Mouse (Mus musculus) forebrain, embryonic 16.5 days (tissue): ENCODE results near the gene Csrp1. TPM values are rescaled to one million over a fixed set of nuclear protein-coding genes. Genes with fewer than 3 reads are reported as not detected.

Source experiments
- ATAC-seq: fragments of 200-750 bp; cut with Nextera tagmentation; 2 replicates; pipeline ENCODE4 v1.8.0; 2017; ENCODE audit warnings: mild to moderate bottlenecking, moderate library complexity
- H3K27ac ChIP-seq: fragments of 300-500 bp; sonication (generic); 2 replicates; pipeline ENCODE4 v1.5.1; 2014; ENCODE audit warnings: low read length, control low read depth
- H3K27me3 ChIP-seq: fragments of 300-500 bp; sonication (generic); replicated peaks from 2 replicates; pipeline ENCODE4 v1.6.1; 2014; ENCODE audit warnings: low read length; ENCODE audit not compliant: control insufficient read depth, insufficient read depth
- H3K36me3 ChIP-seq: fragments of 300-500 bp; sonication (generic); 2 replicates; pipeline ENCODE4 v1.6.1; 2014; ENCODE audit not compliant: control insufficient read depth, insufficient read depth
- H3K4me1 ChIP-seq: fragments of 300-500 bp; sonication (generic); replicated peaks from 2 replicates; pipeline ENCODE4 v1.6.1; 2014; ENCODE audit warnings: low read length; ENCODE audit not compliant: control insufficient read depth, insufficient read depth
- H3K4me2 ChIP-seq: fragments of 300-500 bp; sonication (generic); 2 replicates; pipeline ENCODE4 v1.6.1; 2014; ENCODE audit warnings: mild to moderate bottlenecking, low read length, control low read depth
- H3K4me3 ChIP-seq: fragments of 300-500 bp; sonication (generic); replicated peaks from 2 replicates; pipeline ENCODE4 v1.5.1; 2014; ENCODE audit warnings: mild to moderate bottlenecking, low read length, control low read depth
- H3K9ac ChIP-seq: fragments of 300-500 bp; sonication (generic); replicated peaks from 2 replicates; pipeline ENCODE4 v1.6.1; 2014; ENCODE audit warnings: low read depth, low read length, control low read depth
- H3K9me3 ChIP-seq: fragments of 300-500 bp; sonication (generic); 2 replicates; pipeline ENCODE4 v1.6.1; 2016; ENCODE audit warnings: low read length; ENCODE audit not compliant: control insufficient read depth
- WGBS: fragments of 180-500 bp; shearing (Covaris S2); extraction: QIAGEN DNeasy Blood & Tissue Kit; methylation state at CpG from one replicate; pipeline ENCODE4 v1.1.7; 2014; 5-methylcytosine and 5-hydroxymethylcytosine counted together
- polyA plus RNA-seq: library from polyadenylated mRNA; unstranded; fragments of >200 nt; fragmentation: Nextera tagmentation; extraction: Ambion mirVana; gene quantifications from 2 replicates; pipeline ENCODE4 v1.2.1, GENCODE M21; 2015

Gene Csrp1
- polyA plus RNA-seq, 1 experiment from 2014 or later, result 14.5 TPM

- WGBS, result 54% methylated on average over 6 of the region's 6 CpGs
- no peak for ATAC-seq
- Histone ChIP-seq H3K4me2 (no peak overlapping the region), H3K4me3 (no peak overlapping the region), H3K9me3 (no peaks in the 10 kb centered on the region), H3K9ac (no peak overlapping the region), H3K36me3 (no peaks in the 10 kb centered on the region), H3K27me3 (no peaks in the 10 kb centered on the region), H3K4me1 (peaks cover 28% of the 10 kb centered on the region), H3K27ac (no peak overlapping the region)
Measured at GRCm38 (mm10) chr1:135735460-135735859, 15.6 kb downstream of the Csrp1 start.

GRCm38 (mm10) chr1:135744987-135745386 lies 25.1 kb downstream of the Csrp1 start:
- H3K36me3 ChIP-seq, result no peaks in the 10 kb centered on the region
- no peak overlapping the region for H3K27ac ChIP-seq
- no peak overlapping the region for H3K4me2 ChIP-seq
- H3K4me1 ChIP-seq, result peaks cover 8% of the 10 kb centered on the region
- H3K4me3 ChIP-seq, result no peak overlapping the region
- no peaks in the 10 kb centered on the region for H3K9me3 ChIP-seq
- no peak overlapping the region for H3K9ac ChIP-seq
- ATAC-seq, result no peak
- 93% methylated on average over 7 of the region's 7 CpGs for WGBS
- no peaks in the 10 kb centered on the region for H3K27me3 ChIP-seq

- Histone ChIP-seq H3K9ac (no peak overlapping the region), H3K4me3 (no peak overlapping the region), H3K9me3 (no peaks in the 10 kb centered on the region), H3K4me1 (peaks cover 2% of the 10 kb centered on the region), H3K4me2 (no peak overlapping the region), H3K27ac (no peak overlapping the region), H3K36me3 (no peaks in the 10 kb centered on the region), H3K27me3 (no peaks in the 10 kb centered on the region)
- WGBS, result 88% methylated on average over 4 of the region's 4 CpGs
- ATAC-seq, result no peak
Measured at GRCm38 (mm10) chr1:135746248-135746647, 26.4 kb downstream of the Csrp1 start.

- H3K9me3 ChIP-seq, result no peaks in the 10 kb centered on the region
- no peak overlapping the region for H3K4me3 ChIP-seq
- H3K27me3 ChIP-seq, result no peaks in the 10 kb centered on the region
- no peak overlapping the region for H3K4me2 ChIP-seq
- no peak overlapping the region for H3K9ac ChIP-seq
- ATAC-seq, result peak; percentile 100
- no peak overlapping the region for H3K27ac ChIP-seq
- no peaks in the 10 kb centered on the region for H3K4me1 ChIP-seq
- WGBS, result 13% methylated on average over 10 of the region's 10 CpGs
- no peaks in the 10 kb centered on the region for H3K36me3 ChIP-seq
Measured at GRCm38 (mm10) chr1:135752737-135753348, 33.0 kb downstream of the Csrp1 start.

- Histone ChIP-seq H3K27ac (no peak overlapping the region), H3K27me3 (no peaks in the 10 kb centered on the region), H3K9me3 (no peaks in the 10 kb centered on the region), H3K36me3 (no peaks in the 10 kb centered on the region), H3K9ac (no peak overlapping the region), H3K4me1 (no peaks in the 10 kb centered on the region), H3K4me2 (no peak overlapping the region), H3K4me3 (no peak overlapping the region)
- 63% methylated on average over 9 of the region's 9 CpGs for WGBS
- no peak for ATAC-seq
Measured at GRCm38 (mm10) chr1:135755287-135755686, 35.4 kb downstream of the Csrp1 start.

GRCm38 (mm10) chr1:135755913-135756312 lies 36.1 kb downstream of the Csrp1 start:
- Histone ChIP-seq H3K4me3 (no peak overlapping the region), H3K27ac (no peak overlapping the region), H3K9ac (no peak overlapping the region), H3K9me3 (no peaks in the 10 kb centered on the region), H3K4me2 (no peak overlapping the region), H3K4me1 (no peaks in the 10 kb centered on the region), H3K27me3 (no peaks in the 10 kb centered on the region), H3K36me3 (no peaks in the 10 kb centered on the region)
- no peak for ATAC-seq
- WGBS, result 88% methylated on average over 3 of the region's 3 CpGs

GRCm38 (mm10) chr1:135757287-135757686 lies 37.4 kb downstream of the Csrp1 start:
- Histone ChIP-seq H3K27me3 (no peaks in the 10 kb centered on the region), H3K9me3 (no peaks in the 10 kb centered on the region), H3K4me3 (no peak overlapping the region), H3K27ac (no peak overlapping the region), H3K4me2 (no peak overlapping the region), H3K4me1 (no peaks in the 10 kb centered on the region), H3K9ac (no peak overlapping the region), H3K36me3 (no peaks in the 10 kb centered on the region)
- WGBS, result 80% methylated on average over 8 of the region's 8 CpGs
- ATAC-seq, result no peak

GRCm38 (mm10) chr1:135759685-135760084 lies 39.8 kb downstream of the Csrp1 start:
- no peak overlapping the region for H3K4me2 ChIP-seq
- ATAC-seq, result no peak
- H3K9ac ChIP-seq, result no peak overlapping the region
- H3K4me3 ChIP-seq, result no peak overlapping the region
- H3K4me1 ChIP-seq, result no peaks in the 10 kb centered on the region
- 30% methylated on average over 4 of the region's 4 CpGs for WGBS
- H3K36me3 ChIP-seq, result no peaks in the 10 kb centered on the region
- no peak overlapping the region for H3K27ac ChIP-seq
- H3K27me3 ChIP-seq, result no peaks in the 10 kb centered on the region
- H3K9me3 ChIP-seq, result no peaks in the 10 kb centered on the region

GRCm38 (mm10) chr1:135760216-135760615 lies 40.4 kb downstream of the Csrp1 start:
- no peak overlapping the region for H3K9ac ChIP-seq
- no peaks in the 10 kb centered on the region for H3K27me3 ChIP-seq
- no peak overlapping the region for H3K27ac ChIP-seq
- H3K36me3 ChIP-seq, result no peaks in the 10 kb centered on the region
- H3K9me3 ChIP-seq, result no peaks in the 10 kb centered on the region
- 61% methylated on average over 8 of the region's 8 CpGs for WGBS
- ATAC-seq, result no peak
- H3K4me2 ChIP-seq, result no peak overlapping the region
- no peaks in the 10 kb centered on the region for H3K4me1 ChIP-seq
- H3K4me3 ChIP-seq, result no peak overlapping the region

- peaks cover 9% of the 10 kb centered on the region for H3K4me1 ChIP-seq
- no peaks in the 10 kb centered on the region for H3K27me3 ChIP-seq
- 95% methylated on average over 5 of the region's 5 CpGs for WGBS
- no peak for ATAC-seq
- no peaks in the 10 kb centered on the region for H3K9me3 ChIP-seq
- no peak overlapping the region for H3K27ac ChIP-seq
- H3K4me3 ChIP-seq, result no peak overlapping the region
- H3K36me3 ChIP-seq, result no peaks in the 10 kb centered on the region
- no peak overlapping the region for H3K9ac ChIP-seq
- no peak overlapping the region for H3K4me2 ChIP-seq
Measured at GRCm38 (mm10) chr1:135761728-135762127, 41.9 kb downstream of the Csrp1 start.
